Mouse (Mus musculus) kidney, embryonic 14.5 days (tissue): ENCODE results near the gene Gnat2. TPM values are rescaled to one million over a fixed set of nuclear protein-coding genes. Genes with fewer than 3 reads are reported as not detected.

Experiments used
- ATAC-seq: fragments of 200-750 bp; cut with Nextera tagmentation; 2 replicates; pipeline ENCODE4 v1.8.0; 2017; ENCODE audit warnings: moderate number of reproducible peaks, mild to moderate bottlenecking, moderate TSS enrichment, moderate library complexity; ENCODE audit not compliant: low FRiP score, low TSS enrichment
- H3K27ac ChIP-seq: fragments of 300-500 bp; sonication (generic); 2 replicates; pipeline ENCODE4 v1.5.1; 2014; ENCODE audit warnings: low read depth, mild to moderate bottlenecking, low read length, moderate library complexity, mixed read lengths
- H3K27me3 ChIP-seq: fragments of 300-500 bp; sonication (generic); 2 replicates; pipeline ENCODE4 v1.6.1; 2014; ENCODE audit warnings: mild to moderate bottlenecking, low read length; ENCODE audit not compliant: control insufficient read depth, insufficient read depth
- H3K36me3 ChIP-seq: fragments of 300-500 bp; sonication (generic); 2 replicates; pipeline ENCODE4 v1.6.1; 2014; ENCODE audit warnings: low read length, mixed read lengths; ENCODE audit not compliant: control insufficient read depth, insufficient read depth
- H3K4me1 ChIP-seq: fragments of 300-500 bp; sonication (generic); 2 replicates; pipeline ENCODE4 v1.6.1; 2014; ENCODE audit warnings: low read length, mixed read lengths; ENCODE audit not compliant: control insufficient read depth, insufficient read depth
- H3K4me2 ChIP-seq: fragments of 300-500 bp; sonication (generic); replicated peaks from 2 replicates; pipeline ENCODE4 v1.6.1; 2014; ENCODE audit warnings: low read depth, mild to moderate bottlenecking, low read length
- H3K4me3 ChIP-seq: fragments of 300-500 bp; sonication (generic); 2 replicates; pipeline ENCODE4 v1.5.1; 2014; ENCODE audit warnings: mild to moderate bottlenecking, low read length
- H3K9ac ChIP-seq: fragments of 300-500 bp; sonication (generic); 2 replicates; pipeline ENCODE4 v1.6.1; 2014; ENCODE audit warnings: low read depth, mild to moderate bottlenecking, low read length, moderate library complexity
- H3K9me3 ChIP-seq: fragments of 300-500 bp; sonication (generic); 2 replicates; pipeline ENCODE4 v1.6.1; 2016; ENCODE audit warnings: low read length; ENCODE audit not compliant: control insufficient read depth
- WGBS: fragments of 180-500 bp; shearing (Covaris S2); extraction: QIAGEN DNeasy Blood & Tissue Kit; methylation state at CpG from one replicate; pipeline ENCODE4 v1.1.7; 2014; 5-methylcytosine and 5-hydroxymethylcytosine counted together
- polyA plus RNA-seq: library from polyadenylated mRNA; unstranded; fragments of >200 nt; fragmentation: Nextera tagmentation; extraction: Ambion mirVana; gene quantifications from 2 replicates; pipeline ENCODE4 v1.2.1, GENCODE M21; 2014

The Gnat2 gene
- 1.5 and 2.1 TPM in 2 replicates for polyA plus RNA-seq

DNA sequence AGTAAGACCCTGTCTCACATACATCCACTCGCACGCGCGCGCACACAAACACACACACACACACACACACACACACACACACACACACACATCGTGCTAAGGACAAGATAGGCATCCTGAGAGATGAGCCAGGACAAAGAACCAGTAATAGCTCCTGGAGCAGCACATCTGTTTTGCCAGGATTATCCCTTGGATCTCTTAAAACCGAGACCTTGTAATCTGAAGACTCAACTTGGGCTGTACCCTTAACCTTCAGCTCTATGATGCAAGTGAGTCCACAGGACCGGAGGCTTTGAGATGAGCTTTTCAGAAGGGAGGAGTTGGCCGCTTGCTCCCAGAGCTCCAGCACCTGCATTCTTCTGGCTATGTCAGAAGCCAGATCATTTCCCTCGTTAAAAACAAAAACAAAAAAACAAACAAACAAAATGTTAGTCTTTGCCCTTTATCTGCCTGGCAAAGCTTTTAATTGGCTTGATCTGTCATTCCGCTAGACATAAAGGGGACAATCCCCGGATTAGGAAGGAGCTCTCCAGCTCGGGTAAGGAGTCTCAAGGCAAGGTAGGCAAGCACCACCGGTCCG, at the start of gene Gnat2:
TSS of gene Gnat2 (plus strand) at position 254 of the 580 bp plus-strand sequence.
- no peak within 1 kb of the TSS for H3K27ac ChIP-seq
- H3K36me3 ChIP-seq: no peaks in the 10 kb centered on the region
- H3K4me3 ChIP-seq: no peak within 1 kb of the TSS
- H3K27me3 ChIP-seq: no peaks in the 10 kb centered on the region
- H3K9ac ChIP-seq: no peak within 1 kb of the TSS
- H3K4me1 ChIP-seq: no peaks in the 10 kb centered on the region
- no peaks in the 10 kb centered on the region for H3K9me3 ChIP-seq
- ATAC-seq: no peak
- WGBS: 80% methylated on average over 15 of the region's 15 CpGs
- H3K4me2 ChIP-seq: no peak within 1 kb of the TSS

DNA sequence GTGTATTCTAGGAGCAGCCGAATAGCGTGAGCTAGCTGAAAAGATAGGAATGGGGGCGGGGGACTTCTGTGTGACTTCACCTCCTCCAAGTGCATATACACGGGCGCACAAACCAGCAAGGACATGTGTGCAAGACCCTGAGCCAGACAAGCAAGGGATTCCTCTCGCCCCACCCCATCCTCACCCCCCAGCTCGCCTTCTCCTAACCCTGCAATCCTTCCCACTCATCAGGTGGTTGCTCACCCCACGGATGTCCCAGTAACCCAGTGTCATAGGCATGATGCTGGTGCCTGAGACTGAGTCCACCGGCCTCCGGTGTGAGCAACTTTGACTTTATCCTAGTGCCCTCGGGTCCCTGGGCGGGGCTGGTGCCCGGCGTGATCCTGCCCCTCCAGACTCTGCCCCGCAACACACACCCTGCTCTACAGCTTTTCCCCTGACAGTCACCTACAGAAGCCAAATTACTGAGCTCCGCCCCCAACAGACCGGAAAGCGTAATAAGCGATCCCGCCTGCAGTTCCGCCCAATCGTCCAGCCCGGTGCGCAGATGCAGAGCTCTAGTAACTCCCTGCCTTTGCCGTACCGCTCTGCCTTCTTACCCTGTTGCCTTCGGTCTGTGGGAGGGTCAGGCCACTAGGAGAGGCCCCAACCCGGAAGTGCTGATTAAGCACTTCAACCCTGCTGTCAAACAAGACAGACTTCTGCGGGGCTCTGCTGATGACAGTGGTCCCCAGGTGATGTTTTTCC, 48.0 kb upstream of the Gnat2 start, which contains the start of gene Gstm4:
TSS of gene Gstm4 (minus strand) at position 501 of the 747 bp plus-strand sequence.
- Histone ChIP-seq H3K36me3 (no peaks in the 10 kb centered on the region), H3K9me3 (no peaks in the 10 kb centered on the region), H3K4me3 (peak within 1 kb of the TSS; percentile 55), H3K27me3 (no peaks in the 10 kb centered on the region), H3K4me2 (peak within 1 kb of the TSS; percentile 92), H3K9ac (peak within 1 kb of the TSS; percentile 72), H3K27ac (0 out of 2 replicates have a peak within 1 kb of the TSS, but pooled peaks have one; percentile 42), H3K4me1 (peaks cover 6% of the 10 kb centered on the region; the same call in 1 of the 2 replicates)
- peak; percentile 94 for ATAC-seq
- WGBS: 5% methylated on average over 29 of the region's 29 CpGs

DNA sequence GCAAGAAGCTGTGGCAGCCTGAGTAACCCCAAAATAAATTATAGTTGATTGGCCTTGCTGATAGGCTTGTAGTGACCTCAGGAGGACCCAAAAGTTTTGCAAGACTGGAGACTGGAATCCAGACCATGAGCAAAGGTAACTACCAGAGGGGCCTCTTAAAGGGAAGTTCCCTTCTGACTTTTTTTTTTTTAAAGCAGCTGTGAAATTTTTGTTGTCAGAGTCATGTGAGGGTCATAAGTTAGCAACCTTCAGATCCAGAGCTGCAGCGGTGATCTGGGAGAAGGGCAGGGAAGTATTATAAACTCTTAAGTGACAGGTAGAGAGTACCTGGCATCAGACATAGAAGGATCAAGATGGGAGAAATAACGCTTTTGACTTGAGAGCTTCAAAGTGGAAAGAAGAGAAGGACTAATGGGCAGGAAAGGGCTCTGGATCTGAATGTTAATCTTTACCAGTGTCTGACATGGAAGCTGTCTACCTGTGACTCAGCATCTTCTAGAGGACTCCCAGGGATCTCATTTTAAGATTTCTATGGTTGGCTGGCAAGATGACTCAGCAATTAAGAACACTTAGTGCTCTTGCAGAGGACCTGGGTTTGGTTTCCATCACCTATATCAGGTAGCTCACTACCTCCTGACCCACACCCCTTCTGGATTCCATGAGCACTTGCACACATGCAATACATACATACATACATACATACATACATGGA, 45.5 kb upstream of the Gnat2 start:
- no peaks in the 10 kb centered on the region for H3K36me3 ChIP-seq
- H3K9ac ChIP-seq: no peak overlapping the region
- no peaks in the 10 kb centered on the region for H3K9me3 ChIP-seq
- no peak overlapping the region for H3K27ac ChIP-seq
- peaks cover 6% of the 10 kb centered on the region; the same call in 1 of the 2 replicates for H3K4me1 ChIP-seq
- no peak for ATAC-seq
- H3K4me3 ChIP-seq: no peak overlapping the region
- H3K4me2 ChIP-seq: no peak overlapping the region
- H3K27me3 ChIP-seq: no peaks in the 10 kb centered on the region
- 84% methylated on average over 2 of the region's 2 CpGs for WGBS

DNA sequence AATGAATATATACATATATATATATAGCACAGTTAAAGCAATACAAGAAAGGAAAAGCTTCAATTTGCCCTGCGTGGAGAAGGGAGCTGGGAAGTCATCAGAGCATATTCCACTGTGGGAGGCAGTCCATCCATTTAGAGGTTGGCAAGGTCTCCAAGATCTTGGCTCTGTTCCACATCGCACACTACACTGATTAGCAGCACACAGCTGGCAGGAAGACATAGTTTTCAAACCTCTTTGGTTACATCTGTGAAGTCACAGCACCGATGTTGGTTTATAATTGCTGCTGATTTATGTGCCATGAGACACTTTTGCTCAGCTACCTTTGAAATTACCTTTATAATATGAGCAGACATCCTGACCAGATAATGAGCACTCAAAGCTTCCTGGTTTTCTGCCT, 44.3 kb upstream of the Gnat2 start:
- H3K9ac ChIP-seq: no peak overlapping the region
- H3K4me3 ChIP-seq: no peak overlapping the region
- no peak overlapping the region for H3K27ac ChIP-seq
- 56% methylated on average over 3 of the region's 3 CpGs for WGBS
- peaks cover 6% of the 10 kb centered on the region; the same call in 1 of the 2 replicates for H3K4me1 ChIP-seq
- H3K4me2 ChIP-seq: no peak overlapping the region
- H3K27me3 ChIP-seq: no peaks in the 10 kb centered on the region
- H3K36me3 ChIP-seq: no peaks in the 10 kb centered on the region
- no peaks in the 10 kb centered on the region for H3K9me3 ChIP-seq
- no peak for ATAC-seq

DNA sequence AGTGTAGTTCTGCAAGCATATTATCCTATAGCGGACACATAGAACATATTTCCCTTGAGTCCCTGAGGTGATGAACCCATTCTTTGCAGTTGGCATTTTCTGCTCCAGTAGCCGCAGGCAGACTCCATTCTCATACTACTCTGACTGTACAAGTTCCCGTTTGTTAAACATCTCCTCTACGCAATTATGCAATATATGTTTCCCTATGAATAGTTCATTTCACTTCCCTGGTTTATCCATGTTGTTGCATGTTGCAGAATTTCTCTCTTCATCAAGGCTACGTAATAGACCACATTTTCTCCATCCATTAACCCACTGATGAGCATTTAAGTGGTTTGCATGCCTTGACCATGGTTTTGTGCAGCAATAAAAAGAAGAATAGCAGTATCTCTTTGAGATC, 42.1 kb upstream of the Gnat2 start:
- no peak for ATAC-seq
- H3K9ac ChIP-seq: no peak overlapping the region
- H3K27me3 ChIP-seq: no peaks in the 10 kb centered on the region
- H3K36me3 ChIP-seq: no peaks in the 10 kb centered on the region
- no peaks in the 10 kb centered on the region for H3K4me1 ChIP-seq
- no peaks in the 10 kb centered on the region for H3K9me3 ChIP-seq
- H3K27ac ChIP-seq: no peak overlapping the region
- H3K4me3 ChIP-seq: no peak overlapping the region
- 93% methylated on average over 5 of the region's 5 CpGs for WGBS
- no peak overlapping the region for H3K4me2 ChIP-seq

DNA sequence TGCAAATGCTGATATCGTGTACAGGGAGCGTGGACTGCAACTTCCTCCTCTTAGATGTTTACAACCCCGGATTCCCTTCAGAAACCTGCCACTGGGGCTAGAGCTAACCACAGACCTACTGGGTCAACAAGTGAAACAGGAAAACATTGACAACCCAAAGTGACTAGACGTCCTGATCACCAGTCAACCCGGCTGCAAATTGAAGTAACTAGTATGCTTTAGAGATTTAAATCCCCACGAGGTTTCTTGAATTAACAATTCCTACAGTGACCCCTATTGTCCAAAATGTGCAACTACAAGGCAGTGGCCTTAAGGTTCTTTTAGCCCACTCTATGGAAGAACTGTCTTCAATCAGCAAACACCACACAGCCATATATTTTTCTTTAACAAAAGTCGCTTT, 31.2 kb upstream of the Gnat2 start:
- no peak for ATAC-seq
- H3K27me3 ChIP-seq: no peaks in the 10 kb centered on the region; the same call in 1 of the 2 replicates
- no peak overlapping the region for H3K9ac ChIP-seq
- no peak overlapping the region for H3K27ac ChIP-seq
- no peaks in the 10 kb centered on the region for H3K4me1 ChIP-seq
- no peak overlapping the region for H3K4me3 ChIP-seq
- H3K9me3 ChIP-seq: no peaks in the 10 kb centered on the region
- no peaks in the 10 kb centered on the region for H3K36me3 ChIP-seq
- WGBS: 23% methylated on average over 7 of the region's 7 CpGs
- H3K4me2 ChIP-seq: peak overlapping the region; percentile 23; the same call in 1 of the 2 replicates

DNA sequence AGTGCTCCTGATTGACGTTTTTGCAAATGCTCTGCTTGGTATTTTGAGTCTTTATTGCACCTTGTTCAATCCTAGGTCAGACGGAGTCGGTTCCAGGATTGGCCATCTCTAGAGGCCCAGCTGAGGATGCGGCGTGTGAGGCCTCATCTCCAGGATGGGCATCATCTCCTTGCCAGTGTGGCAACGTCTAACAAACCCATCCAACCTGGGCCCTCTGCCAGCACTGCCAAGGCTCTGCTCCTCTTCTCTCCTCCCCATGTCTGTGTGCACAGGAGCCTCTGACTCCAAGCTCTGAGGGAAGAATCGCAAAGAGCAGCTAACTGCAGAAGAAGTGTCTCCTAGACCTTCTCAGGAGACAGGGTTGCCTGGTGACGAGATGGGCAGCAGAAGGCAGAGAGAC, 29.9 kb upstream of the Gnat2 start:
- Histone ChIP-seq H3K4me2 (no peak overlapping the region), H3K9ac (no peak overlapping the region), H3K9me3 (no peaks in the 10 kb centered on the region), H3K4me1 (no peaks in the 10 kb centered on the region), H3K27ac (no peak overlapping the region), H3K36me3 (no peaks in the 10 kb centered on the region), H3K27me3 (no peaks in the 10 kb centered on the region; the same call in 1 of the 2 replicates), H3K4me3 (no peak overlapping the region)
- ATAC-seq: no peak
- 78% methylated on average over 8 of the region's 8 CpGs for WGBS

DNA sequence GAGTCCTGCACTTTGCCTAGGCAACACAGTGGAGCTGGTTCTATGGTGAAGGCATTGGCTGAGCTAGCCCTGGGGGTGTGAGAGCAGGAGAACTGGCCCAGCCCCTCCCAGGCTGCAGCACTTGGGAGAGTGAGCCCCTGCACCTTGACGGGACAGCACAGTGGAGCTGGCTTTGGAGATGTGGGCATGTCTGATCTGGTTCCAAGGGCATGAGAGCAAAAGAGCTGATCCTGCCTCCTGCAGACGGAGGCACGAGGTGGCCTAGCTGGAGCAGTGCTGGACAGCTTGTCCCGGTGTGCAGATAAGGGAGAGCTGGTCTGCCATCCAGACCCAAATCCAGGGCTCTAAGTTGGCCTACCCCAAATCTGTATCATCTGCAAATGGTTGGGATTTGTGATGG, 27.9 kb upstream of the Gnat2 start:
- H3K9ac ChIP-seq: no peak overlapping the region
- H3K27ac ChIP-seq: no peak overlapping the region
- no peaks in the 10 kb centered on the region for H3K36me3 ChIP-seq
- H3K4me1 ChIP-seq: no peaks in the 10 kb centered on the region
- H3K27me3 ChIP-seq: no peaks in the 10 kb centered on the region; the same call in 1 of the 2 replicates
- no peaks in the 10 kb centered on the region for H3K9me3 ChIP-seq
- no peak; the same call in 1 of the 2 replicates for ATAC-seq
- no peak overlapping the region for H3K4me2 ChIP-seq
- 75% methylated on average over 4 of the region's 4 CpGs for WGBS
- no peak overlapping the region for H3K4me3 ChIP-seq
